Mouse (Mus musculus) brain, embryonic 14.5 days (tissue): ENCODE measurements around the gene Ankrd44.

ENCODE experiments used
- CTCF ChIP-seq: fragments of 200-500 bp; IDR thresholded peaks from 2 replicates; pipeline ENCODE4 v1.5.1; 2012; ENCODE audit warnings: inconsistent platforms, mild to moderate bottlenecking, moderate library complexity, borderline replicate concordance; ENCODE audit not compliant: insufficient read depth, insufficient read length; ENCODE audit errors: extremely low read depth
- POLR2A ChIP-seq: fragments of 200-500 bp; IDR thresholded peaks from 2 replicates; pipeline ENCODE4 v1.6.1; 2012; ENCODE audit warnings: mild to moderate bottlenecking, inconsistent platforms, borderline replicate concordance; ENCODE audit not compliant: poor library complexity, insufficient read depth, insufficient read length, severe bottlenecking; ENCODE audit errors: extremely low read depth

DNA sequence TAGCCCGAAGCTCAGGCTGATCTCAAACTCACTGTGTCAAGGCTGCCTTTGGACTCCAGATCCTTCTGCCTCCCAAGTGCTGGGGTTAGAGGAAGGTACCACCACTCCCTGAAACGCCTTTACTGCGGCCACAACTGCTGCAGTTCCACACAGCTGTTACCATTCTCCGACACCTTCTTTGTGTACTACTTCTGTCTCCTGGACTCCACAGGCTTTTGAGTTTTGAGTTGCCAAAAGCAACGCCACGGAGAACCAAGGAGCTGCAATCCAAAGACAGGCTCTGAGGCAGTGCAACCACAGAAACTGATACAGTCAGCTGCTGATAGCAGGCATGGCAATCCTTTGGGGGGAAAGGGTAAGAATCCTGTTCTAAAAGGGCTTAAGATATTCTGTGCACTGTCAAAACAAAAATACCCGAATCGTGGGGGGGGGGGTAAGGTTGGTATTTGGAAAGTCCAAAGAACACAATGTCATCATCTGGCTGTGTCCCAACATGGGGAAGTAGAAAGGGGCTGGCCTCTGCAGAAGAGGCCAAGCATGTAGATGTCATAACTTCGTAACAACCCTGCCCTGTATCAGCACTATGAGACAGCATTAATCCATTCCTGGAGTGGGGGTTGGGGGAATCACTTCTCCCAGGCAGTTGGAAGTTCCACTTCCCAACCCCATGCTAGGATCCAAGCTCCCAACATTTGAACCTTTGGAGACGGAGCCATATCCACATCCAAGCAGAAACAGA lies 116.2 kb downstream of the Ankrd44 start:
- TF ChIP-seq CTCF = no peak
- no peak for TF ChIP-seq POLR2A
